Mouse (Mus musculus) urinary bladder, postnatal 0 days (tissue): ENCODE results near the gene Ppy. TPM values are rescaled to one million over a fixed set of nuclear protein-coding genes. Genes with fewer than 3 reads are reported as not detected.

Source experiments
- polyA plus RNA-seq: library from polyadenylated mRNA; unstranded; fragments of >200 nt; fragmentation: Nextera tagmentation; extraction: Ambion mirVana; gene quantifications from 2 replicates; pipeline ENCODE4 v1.2.1, GENCODE M21; 2015

Ppy gene
- not detected in 2 replicates for polyA plus RNA-seq

GRCm38 (mm10) chr11:102101219-102101618 is at the start of gene Ppy:
TSS of gene Ppy (minus strand) at chr11:102101319.

GRCm38 (mm10) chr11:102145471-102146001 is 44.4 kb upstream of the Ppy start, which contains the start of gene Nags:
TSS of gene Nags (plus strand) at chr11:102145513.

DNA sequence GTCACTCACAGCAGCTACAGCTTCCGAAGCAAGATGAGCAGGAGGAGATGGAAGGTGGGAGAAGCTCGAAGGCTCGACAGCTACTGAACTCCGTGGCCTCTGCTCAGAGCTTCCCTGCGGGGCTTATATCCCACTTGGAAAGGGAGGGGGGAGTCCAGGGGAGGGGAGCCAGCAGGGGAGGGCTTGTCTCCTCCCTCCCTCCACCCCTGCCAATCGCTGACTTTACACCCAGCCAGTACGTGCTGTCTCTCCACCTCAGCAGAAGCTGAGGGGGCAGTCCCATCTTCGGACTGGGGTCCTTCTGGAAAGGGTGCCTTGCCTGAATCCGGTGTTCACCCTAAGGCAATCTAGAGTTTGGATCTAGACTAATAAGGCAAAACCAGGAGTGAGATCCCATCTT is 6.6 kb upstream of the Ppy start, which contains the start of gene Pyy:
Gene Pyy (minus strand): TSS at position 101 of the 400 bp plus-strand sequence.

DNA sequence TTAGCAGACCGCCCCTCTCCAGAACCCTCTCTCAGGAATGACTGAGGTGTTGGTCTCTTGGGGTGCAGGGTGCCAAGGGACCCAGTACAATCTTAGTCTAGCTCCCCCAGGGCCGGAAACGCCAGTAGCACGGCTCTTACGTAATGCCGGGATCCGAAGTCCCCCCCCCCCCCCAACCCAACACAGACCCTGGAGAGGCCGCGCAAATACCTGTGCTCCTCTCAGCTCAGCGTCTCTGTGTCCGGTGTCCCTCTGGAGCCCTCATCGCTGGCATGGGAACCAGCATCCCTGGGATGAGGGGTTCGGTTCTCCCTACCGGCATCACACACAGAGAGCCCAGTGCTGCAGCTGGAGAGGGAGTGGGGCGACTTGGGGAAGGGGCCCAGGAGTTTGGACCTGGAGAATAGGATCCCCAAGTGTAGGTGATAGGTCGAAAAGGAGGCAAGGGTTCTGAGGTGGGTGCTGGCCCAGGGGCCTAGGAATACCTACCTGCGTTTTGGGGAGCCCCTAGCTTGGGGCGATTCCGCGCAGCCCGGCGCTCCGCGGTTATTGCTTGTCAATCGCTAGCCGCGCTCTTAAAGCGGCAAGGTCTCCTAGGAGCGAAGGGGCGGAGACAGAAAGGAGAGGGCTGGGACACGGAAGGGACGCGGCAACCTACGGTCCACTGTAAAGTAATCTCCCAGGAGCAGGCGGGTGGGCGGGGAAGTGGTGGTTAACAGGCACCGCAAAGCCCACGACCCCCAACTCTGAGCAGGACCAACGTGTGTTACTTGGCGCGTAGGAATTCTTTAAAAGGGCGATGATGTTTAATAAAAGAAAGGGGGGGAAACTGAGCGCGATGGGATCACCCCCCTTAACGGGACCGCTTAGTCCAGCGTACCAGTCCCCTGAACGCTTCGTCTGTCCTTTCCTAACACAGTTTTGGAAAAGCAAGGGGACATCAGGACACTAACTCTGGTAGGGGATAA is 12.9 kb downstream of the Ppy start, which contains the start of gene Mpp2:
Gene Mpp2 (minus strand): TSS at position 585 of the 968 bp plus-strand sequence.

Other genes starting within 250 kb of the Ppy start
- 2.7 and 2.9 TPM in 2 replicates for gene Meox1, start 206.9 kb downstream of the Ppy start, polyA plus RNA-seq
- not detected in 2 replicates for gene Sost, start 134.3 kb downstream of the Ppy start, polyA plus RNA-seq
- not detected in 2 replicates for gene Cfap97d1, start 117.0 kb downstream of the Ppy start, polyA plus RNA-seq
- gene Dusp3, start 114.3 kb downstream of the Ppy start, polyA plus RNA-seq, result 38.7 and 42.9 TPM in 2 replicates
- gene Mpp3, start 72.9 kb downstream of the Ppy start, polyA plus RNA-seq, result 0.78 and 1.0 TPM in 2 replicates
- gene Cd300lg, start 59.8 kb downstream of the Ppy start, polyA plus RNA-seq, result 1.5 and 1.9 TPM in 2 replicates
- gene Mpp2, start 12.8 kb downstream of the Ppy start, polyA plus RNA-seq, result 2.7 and 3.5 TPM in 2 replicates
- gene Pyy, start 6.5 kb upstream of the Ppy start, polyA plus RNA-seq, result not detected in 2 replicates
- gene Nags, start 44.2 kb upstream of the Ppy start, polyA plus RNA-seq, result 0.08 TPM in 1 of 2 replicates, not detected in the other
- 14.0 and 15.3 TPM in 2 replicates for gene Tmem101, start 55.1 kb upstream of the Ppy start, polyA plus RNA-seq
- gene Lsm12, start 84.0 kb upstream of the Ppy start, polyA plus RNA-seq, result 88.2 and 95.7 TPM in 2 replicates
- gene G6pc3, start 88.3 kb upstream of the Ppy start, polyA plus RNA-seq, result 29.1 and 30.1 TPM in 2 replicates
- gene Hdac5, start 128.8 kb upstream of the Ppy start, polyA plus RNA-seq, result 27.9 and 31.5 TPM in 2 replicates
- 2.9 and 3.0 TPM in 2 replicates for gene BC030867, start 147.6 kb upstream of the Ppy start, polyA plus RNA-seq
- gene Asb16, start 167.4 kb upstream of the Ppy start, polyA plus RNA-seq, result not detected in 2 replicates
- 26.6 and 32.6 TPM in 2 replicates for gene Tmub2, start 183.6 kb upstream of the Ppy start, polyA plus RNA-seq
- 7.1 and 7.5 TPM in 2 replicates for gene Atxn7l3, start 195.3 kb upstream of the Ppy start, polyA plus RNA-seq
- 38.5 and 48.7 TPM in 2 replicates for gene Ubtf, start 218.4 kb upstream of the Ppy start, polyA plus RNA-seq